Mouse (Mus musculus) G1E (cell line): Measurements from ENCODE around the gene Cpeb2.

Source experiments
- CTCF ChIP-seq: IDR thresholded peaks from 2 replicates; pipeline ENCODE4 v1.5.1; 2012; ENCODE audit warnings: low read depth, low read length, inconsistent platforms, mixed read lengths
- GATA1 ChIP-seq: IDR thresholded peaks from 2 replicates; pipeline ENCODE4 v1.6.1; 2012; ENCODE audit warnings: borderline replicate concordance, low read length, inconsistent platforms, mixed read lengths
- POLR2AphosphoS5 ChIP-seq: IDR thresholded peaks from 2 replicates; pipeline ENCODE4 v1.6.1; 2012; ENCODE audit warnings: low read depth, low read length, inconsistent platforms; ENCODE audit not compliant: insufficient replicate concordance
- TAL1 ChIP-seq: conservative IDR thresholded peaks from 2 replicates; pipeline ENCODE4 v1.6.1; 2012; ENCODE audit warnings: low read depth, low read length, inconsistent platforms, mixed read lengths

DNA sequence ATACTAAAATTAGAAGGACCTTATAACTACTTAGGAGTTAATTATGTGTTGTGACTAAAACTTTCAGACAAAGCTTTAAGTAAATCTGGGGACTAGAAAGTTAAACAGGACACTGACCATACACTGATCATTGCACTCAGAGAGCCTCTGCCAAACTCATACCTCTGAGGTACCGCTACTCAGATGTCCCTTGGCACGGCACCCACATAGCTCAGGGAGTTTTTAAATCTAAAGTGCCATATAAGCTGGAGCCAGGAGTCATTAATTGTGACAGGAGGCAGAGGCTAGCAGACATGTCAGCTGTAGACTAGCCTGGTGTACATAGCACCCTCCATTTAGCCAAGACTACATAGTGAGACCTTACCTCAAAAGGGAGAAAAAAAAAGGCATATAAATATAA lies 31.7 kb downstream of the Cpeb2 start:
- TF ChIP-seq CTCF (no peak), GATA1 (no peak), TAL1 (no peak), POLR2AphosphoS5 (no peak)
